Mouse (Mus musculus) small intestine, adult 2 months (tissue): Measurements from ENCODE around the gene Mpp5. TPM values are rescaled to one million over a fixed set of nuclear protein-coding genes. Genes with fewer than 3 reads are reported as not detected.

Source experiments
- H3K27ac ChIP-seq: fragments of 200-500 bp; 2 replicates; pipeline ENCODE4 v1.5.1; 2012; ENCODE audit warnings: low read depth, low read length, control low read depth, inconsistent platforms; ENCODE audit not compliant: insufficient read depth
- H3K27me3 ChIP-seq: fragments of 200-500 bp; 2 replicates; pipeline ENCODE4 v1.6.1; 2012; ENCODE audit warnings: mild to moderate bottlenecking, moderate library complexity, low read length, inconsistent platforms; ENCODE audit not compliant: control insufficient read depth, insufficient read depth
- H3K36me3 ChIP-seq: fragments of 200-500 bp; 2 replicates; pipeline ENCODE4 v1.6.1; 2012; ENCODE audit warnings: mild to moderate bottlenecking, low read length, control low read depth, inconsistent platforms; ENCODE audit not compliant: control insufficient read depth, insufficient read depth
- H3K4me1 ChIP-seq: fragments of 200-500 bp; 2 replicates; pipeline ENCODE4 v1.6.1; 2012; ENCODE audit warnings: low read length, inconsistent platforms, mixed read lengths; ENCODE audit not compliant: control insufficient read depth, insufficient read depth, insufficient read length
- H3K4me3 ChIP-seq: fragments of 200-500 bp; 2 replicates; pipeline ENCODE4 v1.5.1; 2012; ENCODE audit warnings: low read depth, mild to moderate bottlenecking, control low read depth, inconsistent platforms, low read length, moderate library complexity
- CTCF ChIP-seq: fragments of 200-500 bp; IDR thresholded peaks from 2 replicates; pipeline ENCODE4 v1.5.1; 2012; ENCODE audit warnings: low read depth, mild to moderate bottlenecking, control low read depth, inconsistent platforms, low read length, moderate library complexity, mixed read lengths; ENCODE audit not compliant: insufficient replicate concordance, insufficient read length; ENCODE audit errors: extremely low read depth
- POLR2A ChIP-seq: fragments of 200-500 bp; IDR thresholded peaks from 2 replicates; pipeline ENCODE4 v1.6.1; 2012; ENCODE audit warnings: low read depth, mild to moderate bottlenecking, control low read depth, inconsistent platforms, low read length, moderate library complexity
- WGBS: fragments of 180-500 bp; shearing (Covaris S2); methylation state at CpG from one replicate; pipeline ENCODE4 v1.1.7; 2018; 5-methylcytosine and 5-hydroxymethylcytosine counted together
- polyA plus RNA-seq: library from polyadenylated mRNA; depleted of rRNA; stranded (reverse); fragments of >200 nt; gene quantifications from 2 replicates; pipeline ENCODE4 v1.2.3, GENCODE M21; 2012

Mpp5 gene
- polyA plus RNA-seq, 1 experiment: 1.7 TPM

DNA sequence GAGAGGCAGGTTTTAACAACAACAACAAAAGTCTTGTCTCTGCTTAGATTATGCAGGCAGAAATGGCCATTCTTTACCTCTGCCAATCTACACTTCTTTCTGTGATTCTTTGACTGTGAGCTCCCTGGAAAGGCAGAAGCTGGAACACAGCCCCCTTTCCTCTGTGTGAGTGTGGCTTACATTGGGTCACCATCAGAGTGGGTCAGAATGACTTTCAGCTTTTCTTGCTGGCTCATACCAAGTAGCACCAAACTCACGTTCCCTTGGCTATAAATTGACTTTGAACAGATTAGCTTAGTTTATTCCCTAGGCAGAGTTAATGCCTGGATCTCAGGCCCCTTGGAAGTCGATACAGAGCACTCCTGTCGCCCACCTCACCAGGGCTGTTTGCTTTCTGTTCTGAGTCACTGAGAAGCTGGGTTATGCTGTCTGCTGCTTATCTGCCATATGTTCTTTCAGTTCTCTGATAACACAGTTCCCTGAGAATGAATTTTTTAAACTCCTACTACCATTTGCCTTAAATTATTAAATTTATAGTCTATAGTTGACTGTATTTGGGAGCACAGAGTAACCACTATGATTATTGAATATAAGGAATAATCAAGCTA, 39.7 kb downstream of the Mpp5 start:
- TF ChIP-seq POLR2A (no peak), CTCF (no peak)
- Histone ChIP-seq H3K4me3 (no peak overlapping the region), H3K36me3 (no peaks in the 10 kb centered on the region), H3K27ac (no peak overlapping the region), H3K27me3 (no peaks in the 10 kb centered on the region), H3K4me1 (0 out of 2 replicates have a peak, but pooled peaks cover 2% of the 10 kb centered on the region)
- WGBS: 48% methylated on average over 3 of the region's 3 CpGs

- WGBS: 62% methylated on average over 2 of the region's 2 CpGs
- Histone ChIP-seq H3K4me3 (no peak overlapping the region), H3K27me3 (no peaks in the 10 kb centered on the region), H3K27ac (no peak overlapping the region), H3K36me3 (peaks cover 2% of the 10 kb centered on the region; the same call in 1 of the 2 replicates), H3K4me1 (0 out of 2 replicates have a peak, but pooled peaks cover 2% of the 10 kb centered on the region)
- TF ChIP-seq CTCF (no peak), POLR2A (no peak)
Measured at GRCm38 (mm10) chr12:78790791-78791190, 42.1 kb downstream of the Mpp5 start.

GRCm38 (mm10) chr12:78794236-78794635, 45.5 kb downstream of the Mpp5 start:
- H3K4me1 ChIP-seq: 0 out of 2 replicates have a peak, but pooled peaks cover 2% of the 10 kb centered on the region
- no peak for TF ChIP-seq POLR2A
- TF ChIP-seq CTCF: no peak
- WGBS: 46% methylated on average over 1 of the region's 1 CpGs
- H3K36me3 ChIP-seq: peaks cover 15% of the 10 kb centered on the region
- H3K27ac ChIP-seq: no peak overlapping the region
- no peak overlapping the region for H3K4me3 ChIP-seq
- H3K27me3 ChIP-seq: no peaks in the 10 kb centered on the region

GRCm38 (mm10) chr12:78800036-78800435, 51.3 kb downstream of the Mpp5 start:
- Histone ChIP-seq H3K36me3 (peaks cover 13% of the 10 kb centered on the region), H3K27ac (no peak overlapping the region), H3K4me1 (no peaks in the 10 kb centered on the region), H3K4me3 (no peak overlapping the region), H3K27me3 (no peaks in the 10 kb centered on the region)
- TF ChIP-seq CTCF (no peak), POLR2A (no peak)
- 82% methylated on average over 3 of the region's 3 CpGs for WGBS

- H3K27ac ChIP-seq: no peak overlapping the region
Measured at GRCm38 (mm10) chr12:78801836-78802235, 53.1 kb downstream of the Mpp5 start.

GRCm38 (mm10) chr12:78814437-78814836, 65.7 kb downstream of the Mpp5 start:
- H3K4me3 ChIP-seq: no peak overlapping the region
- TF ChIP-seq POLR2A: no peak
- no peak for TF ChIP-seq CTCF
- no peak overlapping the region for H3K27ac ChIP-seq
- peaks cover 17% of the 10 kb centered on the region for H3K36me3 ChIP-seq
- H3K4me1 ChIP-seq: no peaks in the 10 kb centered on the region
- H3K27me3 ChIP-seq: no peaks in the 10 kb centered on the region

More at GRCm38 (mm10) chr12:78801836-78802235, 53.1 kb downstream of the Mpp5 start:
- H3K4me3 ChIP-seq: no peak overlapping the region
- no peaks in the 10 kb centered on the region for H3K27me3 ChIP-seq
- no peaks in the 10 kb centered on the region for H3K4me1 ChIP-seq
- TF ChIP-seq POLR2A (no peak), CTCF (no peak)
- peaks cover 13% of the 10 kb centered on the region for H3K36me3 ChIP-seq

GRCm38 (mm10) chr12:78834496-78834895, 85.8 kb downstream of the Mpp5 start:
- Histone ChIP-seq H3K27ac (no peak overlapping the region), H3K4me1 (no peaks in the 10 kb centered on the region), H3K4me3 (no peak overlapping the region), H3K36me3 (peaks cover 52% of the 10 kb centered on the region), H3K27me3 (no peaks in the 10 kb centered on the region)
- 81% methylated on average over 2 of the region's 2 CpGs for WGBS
- no peak for TF ChIP-seq POLR2A
- TF ChIP-seq CTCF: no peak
